Mouse (Mus musculus): Measurements from ENCODE around the gene Ptprg.

DNA sequence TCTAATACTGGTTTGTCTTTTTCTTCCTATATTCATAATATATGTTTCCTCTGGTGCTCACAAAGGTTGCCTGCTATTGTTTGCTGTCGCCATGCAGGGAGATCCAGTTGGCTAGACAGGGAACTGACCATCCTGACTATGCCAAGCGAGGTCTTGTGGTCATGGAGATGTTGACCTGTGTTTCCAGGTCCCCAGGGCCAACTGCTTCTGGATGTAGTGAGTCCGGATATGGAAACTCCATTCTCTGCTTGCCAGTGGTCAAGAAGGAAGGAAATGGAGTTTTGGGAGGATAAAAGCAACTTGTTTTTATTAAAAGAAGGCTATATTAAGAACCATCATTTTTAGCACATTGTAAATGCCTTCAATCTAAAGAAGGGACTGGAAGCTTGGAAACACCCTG is 327.8 kb downstream of the Ptprg start:
- TF ChIP-seq CTCF (IDR thresholded peaks at IDR 0.05 in 2 of 3, conservative IDR thresholded peaks at IDR 0.05 in 1 of 3; ENCODE audit: control insufficient read depth in 1 of 3, insufficient read depth in 1 of 3, low read depth in 2 of 3, low read length in 3 of 3, poor library complexity in 1 of 3, severe bottlenecking in 1 of 3) (no peak), MEF2A (IDR thresholded peaks at IDR 0.05; ENCODE audit: extremely low read depth, insufficient replicate concordance, low read depth, low read length, poor library complexity, severe bottlenecking) (no peak), MAFK (IDR thresholded peaks at IDR 0.05; ENCODE audit: borderline replicate concordance, low read depth, low read length) (no peak)
